Mouse (Mus musculus) liver, embryonic 14.5 days (tissue): ENCODE measurements around the gene Zyx. TPM values are rescaled to one million over a fixed set of nuclear protein-coding genes. Genes with fewer than 3 reads are reported as not detected.

Experiments
- ATAC-seq: fragments of 200-750 bp; cut with Nextera tagmentation; 2 replicates; pipeline ENCODE4 v1.8.0; 2017; ENCODE audit warnings: moderate number of reproducible peaks, mild to moderate bottlenecking, moderate library complexity; ENCODE audit not compliant: insufficient read depth
- DNase-seq, 3 experiments: peaks; one replicate each; pipeline ENCODE4 v3.0.0-alpha.2; 2012 to 2013; ENCODE audit warnings: low read depth in 3 of 3, low spot score in 3 of 3
- H3K27ac ChIP-seq: fragments of 300-500 bp; sonication (generic); 2 replicates; pipeline ENCODE4 v1.5.1; 2014; ENCODE audit warnings: moderate library complexity, mild to moderate bottlenecking, control low read depth, inconsistent platforms
- H3K27me3 ChIP-seq: fragments of 300-500 bp; sonication (generic); 2 replicates; pipeline ENCODE4 v1.6.1; 2014; ENCODE audit warnings: mild to moderate bottlenecking, low read length, moderate library complexity; ENCODE audit not compliant: control insufficient read depth, insufficient read depth
- H3K36me3 ChIP-seq: fragments of 300-500 bp; sonication (generic); replicated peaks from 2 replicates; pipeline ENCODE4 v1.6.1; 2014; ENCODE audit warnings: low read depth; ENCODE audit not compliant: control insufficient read depth, insufficient read depth
- H3K4me1 ChIP-seq, 2 experiments: fragments of 200-500 bp in 1 of 2; fragments of 300-500 bp in 1 of 2; sonication (generic) in 1 of 2; replicated peaks; 2 replicates each; pipeline ENCODE4 v1.6.1; 2012 to 2014; ENCODE audit warnings: antibody characterized with exemption in 1 of 2, inconsistent platforms in 1 of 2, low read length in 1 of 2; ENCODE audit not compliant: control insufficient read depth in 2 of 2, insufficient read depth in 2 of 2
- H3K4me2 ChIP-seq: fragments of 300-500 bp; sonication (generic); 2 replicates; pipeline ENCODE4 v1.6.1; 2014; ENCODE audit warnings: low read depth, mild to moderate bottlenecking, control low read depth, moderate library complexity
- H3K4me3 ChIP-seq, 2 experiments: fragments of 200-500 bp in 1 of 2; fragments of 300-500 bp in 1 of 2; sonication (generic) in 1 of 2; 2 replicates each; pipeline ENCODE4 v1.5.1; 2012 to 2014; ENCODE audit warnings: low read depth in 2 of 2, low read length in 2 of 2, mild to moderate bottlenecking in 2 of 2, control low read depth in 1 of 2, inconsistent platforms in 1 of 2, moderate library complexity in 1 of 2; ENCODE audit not compliant: insufficient read depth in 1 of 2
- H3K9ac ChIP-seq: fragments of 300-500 bp; sonication (generic); replicated peaks from 2 replicates; pipeline ENCODE4 v1.6.1; 2014; ENCODE audit warnings: mild to moderate bottlenecking, control low read depth, moderate library complexity
- H3K9me3 ChIP-seq: fragments of 300-500 bp; sonication (generic); 2 replicates; pipeline ENCODE4 v1.6.1; 2016; ENCODE audit warnings: low read length, mixed read lengths; ENCODE audit not compliant: control insufficient read depth
- CTCF ChIP-seq: IDR thresholded peaks from 2 replicates; pipeline ENCODE4 v1.5.1; 2016; ENCODE audit warnings: antibody characterized with exemption, low read depth, control low read depth
- EP300 ChIP-seq: IDR thresholded peaks from 2 replicates; pipeline ENCODE4 v1.6.1; 2016; ENCODE audit warnings: antibody characterized with exemption, low read depth
- whole genome bisulfite sequencing: fragments of 180-500 bp; shearing (Covaris S2); extraction: QIAGEN DNeasy Blood & Tissue Kit; methylation state at CpG from one replicate; pipeline ENCODE4 v1.1.7; 2014; ENCODE audit not compliant: insufficient replicate concordance; 5-methylcytosine and 5-hydroxymethylcytosine counted together
- polyA plus RNA-seq, 2 experiments: library from polyadenylated mRNA; depleted of rRNA in 1 of 2; stranded (reverse) in 1 of 2; unstranded in 1 of 2; fragments of >200 nt; fragmentation: Nextera tagmentation in 1 of 2; extraction: Ambion mirVana in 1 of 2; gene quantifications; 2 replicates each; pipeline versions ENCODE4 v1.2.1 to v1.2.3; 2012 to 2014

Zyx gene
- polyA plus RNA-seq, 2 experiments: 26.7 to 30.2 TPM

- Histone ChIP-seq H3K4me3 (no peak overlapping the region), H3K36me3 (no peaks in the 10 kb centered on the region), H3K27me3 (no peaks in the 10 kb centered on the region), H3K9ac (no peak overlapping the region), H3K9me3 (no peaks in the 10 kb centered on the region), H3K4me2 (no peak overlapping the region), H3K27ac (no peak overlapping the region), H3K4me1 (peaks cover 0 to 2% of the 10 kb centered on the region in 2 experiments; a peak in 2 of 4 replicates)
- no peak for DNase-seq
- TF ChIP-seq CTCF (no peak), EP300 (no peak)
- no peak for ATAC-seq
- WGBS: 28% methylated on average over 6 of the region's 6 CpGs
These were observed 27.1 kb downstream of the Zyx start for GRCm38 (mm10) chr6:42376504-42377019.

DNA sequence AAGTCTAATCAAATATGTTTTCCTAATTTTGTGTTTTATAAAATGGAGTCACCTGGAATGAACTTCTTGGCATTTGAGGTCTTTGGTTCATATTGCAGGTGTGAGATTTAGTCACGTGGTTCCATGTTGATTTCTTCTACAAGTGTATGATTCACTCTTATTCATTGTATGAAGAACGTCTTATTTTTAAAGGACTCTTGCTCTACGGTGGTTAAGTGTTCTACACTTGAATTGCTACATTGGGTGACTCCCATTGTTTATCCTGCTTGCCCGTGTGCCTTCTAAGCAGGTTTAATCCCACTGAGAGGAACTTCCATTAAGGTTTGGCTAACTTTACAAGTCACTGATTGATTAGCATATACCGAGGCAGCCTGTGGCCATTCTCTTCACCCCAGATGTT is 27.9 kb downstream of the Zyx start:
- TF ChIP-seq EP300: no peak
- no peak for TF ChIP-seq CTCF
- ATAC-seq (no peak), DNase-seq (no peak)
- no peaks in the 10 kb centered on the region for H3K27me3 ChIP-seq
- H3K4me2 ChIP-seq: no peak overlapping the region
- H3K36me3 ChIP-seq: no peaks in the 10 kb centered on the region
- WGBS: 66% methylated on average over 5 of the region's 5 CpGs
- H3K9me3 ChIP-seq: no peaks in the 10 kb centered on the region
- no peak overlapping the region for H3K27ac ChIP-seq
- H3K4me1 ChIP-seq: peaks cover 0 to 5% of the 10 kb centered on the region in 2 experiments; a peak in 2 of 4 replicates
- no peak overlapping the region for H3K4me3 ChIP-seq
- no peak overlapping the region for H3K9ac ChIP-seq

DNA sequence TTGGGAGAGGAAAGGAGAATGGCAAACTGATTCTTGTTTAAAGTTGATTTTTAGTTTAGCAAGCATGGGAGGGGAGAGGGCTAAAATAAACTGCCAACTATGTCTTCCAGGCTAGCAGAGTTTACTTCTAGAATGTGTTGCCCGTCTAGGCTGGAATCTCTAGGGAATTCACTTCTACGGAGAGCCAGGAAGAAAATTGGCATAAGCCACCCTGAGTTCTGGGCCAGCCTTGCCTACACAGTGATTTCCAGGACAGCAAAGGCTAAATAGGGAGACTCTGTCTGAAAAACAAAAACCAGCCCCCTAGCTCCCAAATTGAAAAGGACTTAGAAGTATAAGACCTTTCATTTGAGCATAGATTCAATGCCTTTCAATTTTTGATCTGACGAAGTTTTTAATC is 30.1 kb downstream of the Zyx start:
- no peaks in the 10 kb centered on the region for H3K36me3 ChIP-seq
- no peak overlapping the region for H3K27ac ChIP-seq
- 53% methylated on average over 3 of the region's 3 CpGs for WGBS
- no peak for TF ChIP-seq CTCF
- no peak for TF ChIP-seq EP300
- no peak overlapping the region for H3K4me3 ChIP-seq
- H3K27me3 ChIP-seq: no peaks in the 10 kb centered on the region
- ATAC-seq (no peak), DNase-seq (no peak)
- no peak overlapping the region for H3K4me2 ChIP-seq
- H3K9me3 ChIP-seq: no peaks in the 10 kb centered on the region
- H3K4me1 ChIP-seq: peaks cover 0 to 3% of the 10 kb centered on the region in 2 experiments; a peak in 1 of 4 replicates
- no peak overlapping the region for H3K9ac ChIP-seq

GRCm38 (mm10) chr6:42380416-42381144 is 31.1 kb downstream of the Zyx start:
- Histone ChIP-seq H3K27ac (no peak overlapping the region), H3K9ac (no peak overlapping the region), H3K36me3 (no peaks in the 10 kb centered on the region), H3K4me1 (peaks cover 0 to 3% of the 10 kb centered on the region in 2 experiments; a peak in 1 of 4 replicates), H3K9me3 (no peaks in the 10 kb centered on the region), H3K27me3 (no peaks in the 10 kb centered on the region), H3K4me2 (no peak overlapping the region), H3K4me3 (no peak overlapping the region)
- ATAC-seq (no peak), DNase-seq (peak in 1 of 3 experiments; percentile 2)
- 28% methylated on average over 8 of the region's 8 CpGs for WGBS
- peak; percentile 73 for TF ChIP-seq CTCF
- no peak for TF ChIP-seq EP300

- Histone ChIP-seq H3K4me1 (peaks cover 0 to 3% of the 10 kb centered on the region in 2 experiments; a peak in 1 of 4 replicates), H3K9ac (no peak overlapping the region), H3K27me3 (no peaks in the 10 kb centered on the region), H3K9me3 (no peaks in the 10 kb centered on the region), H3K36me3 (no peaks in the 10 kb centered on the region), H3K27ac (no peak overlapping the region), H3K4me2 (no peak overlapping the region), H3K4me3 (no peak overlapping the region)
- TF ChIP-seq CTCF (no peak), EP300 (no peak)
- DNase-seq (no peak), ATAC-seq (no peak)
- 56% methylated on average over 2 of the region's 2 CpGs for WGBS
These were observed 31.8 kb downstream of the Zyx start for GRCm38 (mm10) chr6:42381221-42381620.
